Comparison of ENCODE assay signal across 12 mouse cellular contexts in genomic region chr1:91313251-91313650, GRCm38 (mm10). TPM values are rescaled to one million over a fixed set of nuclear protein-coding genes. Genes with fewer than 3 reads are reported as not detected.
A peak's percentile ranks its signal among the peaks of the same experiment; 100 is the strongest.
DNase-seq lines count a peak whose midpoint lies in the region; ATAC-seq lines count a peak whose summit lies in the region.
"Had no signal": no experiment of that assay in that cellular context is flagged by ENCODE, and none has a peak within 500 bp of the region (broad histone marks: within the 10 kb centered on the region; RNA-seq: fewer than 3 reads in every experiment).

No protein-coding gene starts in this region.

- H3K9ac ChIP-seq in neural tube, embryonic 13.5 days = peak overlapping the region; percentile 19; the same call in 1 of the 2 replicates
- H3K9ac ChIP-seq in neural tube, embryonic 15.5 days (replicated peaks) = no peak overlapping the region
- 0 out of 2 replicates have a peak overlapping the region, but pooled peaks have one; percentile 14 for H3K9ac ChIP-seq in embryonic facial prominence, embryonic 14.5 days (ENCODE audit: low read depth, low read length)
- no peak overlapping the region for H3K9ac ChIP-seq in stomach, embryonic 15.5 days

- no peak overlapping the region for H3K4me3 ChIP-seq in neural tube, embryonic 13.5 days
- H3K4me3 ChIP-seq in neural tube, embryonic 15.5 days (replicated peaks) = no peak overlapping the region
- H3K4me3 ChIP-seq in embryonic facial prominence, embryonic 14.5 days (ENCODE audit: low read depth, low read length) = no peak overlapping the region
- H3K4me3 ChIP-seq in stomach, embryonic 15.5 days (replicated peaks) = no peak overlapping the region

- H3K27ac ChIP-seq in neural tube, embryonic 13.5 days (replicated peaks) = 0 out of 2 replicates have a peak overlapping the region, but pooled peaks have one; percentile 0
- H3K27ac ChIP-seq in neural tube, embryonic 15.5 days (replicated peaks) = no peak overlapping the region
- H3K27ac ChIP-seq in embryonic facial prominence, embryonic 14.5 days (replicated peaks; ENCODE audit: low read depth, low read length) = peak overlapping the region; percentile 46
- H3K27ac ChIP-seq in stomach, embryonic 15.5 days = peak overlapping the region; percentile 45

- intact Hi-C loops in gastrocnemius, postnatal 14 days (cut with DNase I; ENCODE audit: low total_unique reads) = no loop called here

- H3K4me1 ChIP-seq in neural tube, embryonic 13.5 days (replicated peaks) = peaks cover 5% of the 10 kb centered on the region; the same call in 1 of the 2 replicates
- H3K4me1 ChIP-seq in neural tube, embryonic 15.5 days = no peaks in the 10 kb centered on the region
- peaks cover 4% of the 10 kb centered on the region; the same call in 1 of the 2 replicates for H3K4me1 ChIP-seq in embryonic facial prominence, embryonic 14.5 days (ENCODE audit: control insufficient read depth, insufficient read depth, low read length)
- H3K4me1 ChIP-seq in stomach, embryonic 15.5 days = no peaks in the 10 kb centered on the region

- peaks cover 37% of the 10 kb centered on the region for H3K36me3 ChIP-seq in neural tube, embryonic 13.5 days
- peaks cover 31% of the 10 kb centered on the region for H3K36me3 ChIP-seq in neural tube, embryonic 15.5 days
- peaks cover 28% of the 10 kb centered on the region for H3K36me3 ChIP-seq in embryonic facial prominence, embryonic 14.5 days (ENCODE audit: control insufficient read depth, insufficient read depth, low read length)
- H3K36me3 ChIP-seq in stomach, embryonic 15.5 days = peaks cover 16% of the 10 kb centered on the region

- H3K9me3 ChIP-seq in neural tube, embryonic 13.5 days = no peaks in the 10 kb centered on the region
- no peaks in the 10 kb centered on the region for H3K9me3 ChIP-seq in neural tube, embryonic 15.5 days (replicated peaks)
- H3K9me3 ChIP-seq in embryonic facial prominence, embryonic 14.5 days (ENCODE audit: control insufficient read depth, low read length) = no peaks in the 10 kb centered on the region
- H3K9me3 ChIP-seq in stomach, embryonic 15.5 days = no peaks in the 10 kb centered on the region

- no peak overlapping the region for H3K4me2 ChIP-seq in neural tube, embryonic 13.5 days
- no peak overlapping the region for H3K4me2 ChIP-seq in neural tube, embryonic 15.5 days
- no peak overlapping the region for H3K4me2 ChIP-seq in embryonic facial prominence, embryonic 14.5 days (ENCODE audit: low read depth, low read length)
- H3K4me2 ChIP-seq in stomach, embryonic 15.5 days = no peak overlapping the region

- no peaks in the 10 kb centered on the region for H3K27me3 ChIP-seq in neural tube, embryonic 13.5 days
- H3K27me3 ChIP-seq in neural tube, embryonic 15.5 days (replicated peaks) = no peaks in the 10 kb centered on the region
- H3K27me3 ChIP-seq in embryonic facial prominence, embryonic 14.5 days (replicated peaks; ENCODE audit: control insufficient read depth, insufficient read depth, low read length) = no peaks in the 10 kb centered on the region
- H3K27me3 ChIP-seq in stomach, embryonic 15.5 days (replicated peaks) = no peaks in the 10 kb centered on the region
- H3K27me3 ChIP-seq: Patski had no signal

- peak; percentile 68 for DNase-seq in embryonic facial prominence, embryonic 14.5 days (ENCODE audit: low spot score)
- DNase-seq in heart, postnatal 4 days = peak; percentile 47
- DNase-seq in adrenal gland, adult 2 months = no peak
- DNase-seq in gastrocnemius, postnatal 4 days (ENCODE audit: low spot score in 2 of 2) = no peak
- DNase-seq in gastrocnemius, postnatal 14 days = no peak
- DNase-seq: cerebellum, adult 2 months; layer of hippocampus, postnatal 36 days had no signal

- WGBS in neural tube, embryonic 13.5 days = 46% methylated on average over 5 of the region's 5 CpGs
- 47% methylated on average over 5 of the region's 5 CpGs for WGBS in neural tube, embryonic 15.5 days
- WGBS in embryonic facial prominence, embryonic 14.5 days = 17% methylated on average over 5 of the region's 5 CpGs
- 29% methylated on average over 5 of the region's 5 CpGs for WGBS in stomach, embryonic 15.5 days

- ATAC-seq in neural tube, embryonic 13.5 days (ENCODE audit: low read depth) = no peak
- ATAC-seq in neural tube, embryonic 15.5 days (ENCODE audit: low FRiP score) = no peak
- ATAC-seq in embryonic facial prominence, embryonic 14.5 days (ENCODE audit: low read depth) = peak; percentile 80
- ATAC-seq in stomach, embryonic 15.5 days (ENCODE audit: insufficient read depth, low FRiP score, low read depth) = no peak
- ATAC-seq: Patski had no signal

RNA-seq across cellular contexts. Expression of gene Espnl, which starts 8.6 kb away (rescaled TPM):
- 0.06 and 0.24 TPM in 2 replicates for polyA plus RNA-seq in neural tube, embryonic 13.5 days (2015; fragmentation: Nextera tagmentation; extraction: Ambion mirVana)
- 0.08 and 0.09 TPM in 2 replicates for polyA plus RNA-seq in neural tube, embryonic 15.5 days (2015; fragmentation: Nextera tagmentation; extraction: Ambion mirVana)
- not detected in 2 replicates for polyA plus RNA-seq in embryonic facial prominence, embryonic 14.5 days (2014; fragmentation: Nextera tagmentation; extraction: Ambion mirVana)
- under 1 TPM; 0.14 to 0.18 TPM for total RNA-seq in heart, postnatal 4 days (2021)
- 0.04 TPM in 1 of 2 replicates, not detected in the other for polyA plus RNA-seq in stomach, embryonic 15.5 days (2015; fragmentation: Nextera tagmentation; extraction: Ambion mirVana)
- under 1 TPM in 1 of 2 experiments, not detected in 1; 0.12 TPM for total RNA-seq in adrenal gland, adult 2 months (2021)
- 0.04 and 0.10 TPM in 2 replicates for polyA plus RNA-seq in adrenal gland, adult 2 months (2012; rRNA removed)
- under 1 TPM; 0.29 to 0.37 TPM for total RNA-seq in gastrocnemius, postnatal 4 days (2021)
- under 1 TPM; 0.07 to 0.18 TPM for total RNA-seq in gastrocnemius, postnatal 14 days (2021)
- total RNA-seq: gastrocnemius, adult 8-10 months had no signal

RNA-seq across cellular contexts. Expression of gene Scly, which starts 15.1 kb away (rescaled TPM):
- 11.8 and 12.8 TPM in 2 replicates for polyA plus RNA-seq in neural tube, embryonic 13.5 days (2015; fragmentation: Nextera tagmentation; extraction: Ambion mirVana)
- polyA plus RNA-seq in neural tube, embryonic 15.5 days (2015; fragmentation: Nextera tagmentation; extraction: Ambion mirVana) = 16.3 and 16.6 TPM in 2 replicates
- 9.6 and 10.0 TPM in 2 replicates for polyA plus RNA-seq in embryonic facial prominence, embryonic 14.5 days (2014; fragmentation: Nextera tagmentation; extraction: Ambion mirVana)
- 10 to 100 TPM; 14.4 to 17.5 TPM for total RNA-seq in heart, postnatal 4 days (2021)
- polyA plus RNA-seq in stomach, embryonic 15.5 days (2015; fragmentation: Nextera tagmentation; extraction: Ambion mirVana) = 18.3 and 19.8 TPM in 2 replicates
- 10 to 100 TPM; 22.9 to 28.4 TPM for total RNA-seq in adrenal gland, adult 2 months (2021)
- polyA plus RNA-seq in adrenal gland, adult 2 months (2012; rRNA removed) = 15.1 and 20.7 TPM in 2 replicates
- 10 to 100 TPM; 10.9 to 11.5 TPM for total RNA-seq in gastrocnemius, postnatal 4 days (2021)
- 10 to 100 TPM in 1 of 2 experiments, 1 to 10 TPM in 1; 9.5 to 10.2 TPM for total RNA-seq in gastrocnemius, postnatal 14 days (2021)

RNA-seq across cellular contexts. Expression of gene Klhl30, which starts 37.6 kb away (rescaled TPM):
- polyA plus RNA-seq in neural tube, embryonic 13.5 days (2015; fragmentation: Nextera tagmentation; extraction: Ambion mirVana) = 0.25 and 0.37 TPM in 2 replicates
- polyA plus RNA-seq in neural tube, embryonic 15.5 days (2015; fragmentation: Nextera tagmentation; extraction: Ambion mirVana) = 0.24 and 0.26 TPM in 2 replicates
- polyA plus RNA-seq in embryonic facial prominence, embryonic 14.5 days (2014; fragmentation: Nextera tagmentation; extraction: Ambion mirVana) = 7.0 and 10.0 TPM in 2 replicates
- total RNA-seq in heart, postnatal 4 days (2021) = 10 to 100 TPM; 51.2 to 55.4 TPM
- polyA plus RNA-seq in stomach, embryonic 15.5 days (2015; fragmentation: Nextera tagmentation; extraction: Ambion mirVana) = 0.55 and 0.63 TPM in 2 replicates
- total RNA-seq in adrenal gland, adult 2 months (2021) = 1 to 10 TPM; 1.0 to 2.1 TPM
- polyA plus RNA-seq in adrenal gland, adult 2 months (2012; rRNA removed) = 3.1 and 3.3 TPM in 2 replicates
- 10 to 100 TPM; 68.6 to 73.2 TPM for total RNA-seq in gastrocnemius, postnatal 4 days (2021)
- total RNA-seq in gastrocnemius, postnatal 14 days (2021) = 10 to 100 TPM; 50.4 to 72.9 TPM
- total RNA-seq: layer of hippocampus, postnatal 36 days had no signal

RNA-seq across cellular contexts. Expression of gene Erfe, which starts 53.0 kb away (rescaled TPM):
- polyA plus RNA-seq in neural tube, embryonic 13.5 days (2015; fragmentation: Nextera tagmentation; extraction: Ambion mirVana) = 0.26 and 0.47 TPM in 2 replicates
- polyA plus RNA-seq in neural tube, embryonic 15.5 days (2015; fragmentation: Nextera tagmentation; extraction: Ambion mirVana) = 0.06 and 1.2 TPM in 2 replicates
- 1.5 and 2.5 TPM in 2 replicates for polyA plus RNA-seq in embryonic facial prominence, embryonic 14.5 days (2014; fragmentation: Nextera tagmentation; extraction: Ambion mirVana)
- total RNA-seq in heart, postnatal 4 days (2021) = 1 to 10 TPM; 1.1 to 1.4 TPM
- 3.2 and 3.7 TPM in 2 replicates for polyA plus RNA-seq in stomach, embryonic 15.5 days (2015; fragmentation: Nextera tagmentation; extraction: Ambion mirVana)
- 10 to 100 TPM in 1 of 2 experiments, 1 to 10 TPM in 1; 3.7 to 16.4 TPM for total RNA-seq in adrenal gland, adult 2 months (2021)
- 1.5 and 2.4 TPM in 2 replicates for polyA plus RNA-seq in adrenal gland, adult 2 months (2012; rRNA removed)
- total RNA-seq in gastrocnemius, postnatal 4 days (2021) = 1 to 10 TPM in 1 of 2 experiments, under 1 TPM in 1; 0.88 to 2.2 TPM
- total RNA-seq in gastrocnemius, postnatal 14 days (2021) = 1 to 10 TPM; 2.0 to 2.6 TPM
- total RNA-seq: layer of hippocampus, postnatal 36 days had no signal
- polyA plus RNA-seq: cerebellum, adult 2 months had no signal

Comparison
In these comparisons a context has a peak if more than half of its experiments do, and no peak if none do; other contexts are left out.
1. H3K9ac ChIP-seq: peak in neural tube, embryonic 13.5 days (single experiment) and embryonic facial prominence, embryonic 14.5 days (single experiment); none in neural tube, embryonic 15.5 days (single experiment) and stomach, embryonic 15.5 days (single experiment).
2. DNase-seq: peak in embryonic facial prominence, embryonic 14.5 days (single experiment) and heart, postnatal 4 days (single experiment); none in adrenal gland, adult 2 months (single experiment), gastrocnemius, postnatal 4 days (0 of 2) and gastrocnemius, postnatal 14 days (single experiment).